Mouse (Mus musculus) MEL (cell line): ENCODE data around the gene Kcnip2. TPM values are rescaled to one million over a fixed set of nuclear protein-coding genes. Genes with fewer than 3 reads are reported as not detected.

ENCODE experiments used
- DNase-seq: peaks from one replicate; pipeline ENCODE4 v3.0.0; 2011; ENCODE audit warnings: low read depth, low spot score
- H3K27ac ChIP-seq: 2 replicates; pipeline ENCODE4 v1.5.1; 2012; ENCODE audit warnings: low read depth, mild to moderate bottlenecking, control low read depth, low read length, moderate library complexity; ENCODE audit not compliant: control insufficient read depth
- H3K27me3 ChIP-seq, 2 experiments: fragments of 150-350 bp in 1 of 2; sonication (generic) in 1 of 2; 2 replicates each; pipeline ENCODE4 v1.6.1; 2012; ENCODE audit warnings: low read length in 2 of 2, mild to moderate bottlenecking in 2 of 2, improper control_type of control experiment in 1 of 2, moderate library complexity in 1 of 2; ENCODE audit not compliant: insufficient read depth in 2 of 2, control insufficient read depth in 1 of 2
- H3K36me3 ChIP-seq, 2 experiments: 2 replicates each; pipeline ENCODE4 v1.6.1; 2012 to 2014; ENCODE audit warnings: low read length in 2 of 2, improper control_type of control experiment in 1 of 2, inconsistent platforms in 1 of 2, mild to moderate bottlenecking in 1 of 2; ENCODE audit not compliant: insufficient read depth in 2 of 2, control insufficient read depth in 1 of 2
- H3K4me1 ChIP-seq, 2 experiments: fragments of 150-350 bp in 1 of 2; sonication (generic) in 1 of 2; 2 replicates each; pipeline ENCODE4 v1.6.1; 2012; ENCODE audit warnings: low read length in 2 of 2, improper control_type of control experiment in 1 of 2, mild to moderate bottlenecking in 1 of 2; ENCODE audit not compliant: insufficient read depth in 2 of 2, control insufficient read depth in 1 of 2
- H3K4me3 ChIP-seq, 2 experiments: fragments of 150-350 bp in 1 of 2; sonication (generic) in 1 of 2; 2 replicates each; pipeline ENCODE4 v1.5.1; 2012; ENCODE audit warnings: low read depth in 2 of 2, low read length in 2 of 2, mild to moderate bottlenecking in 2 of 2, moderate library complexity in 2 of 2, control low read depth in 1 of 2, improper control_type of control experiment in 1 of 2; ENCODE audit not compliant: control insufficient read depth in 1 of 2, insufficient read depth in 1 of 2
- H3K79me2 ChIP-seq: 2 replicates; pipeline ENCODE4 v1.6.1; 2012; ENCODE audit warnings: mild to moderate bottlenecking, low read length, moderate library complexity; ENCODE audit not compliant: control insufficient read depth, poor library complexity, insufficient read depth
- H3K9ac ChIP-seq: 2 replicates; pipeline ENCODE4 v1.6.1; 2012; ENCODE audit warnings: low read depth, mild to moderate bottlenecking, control low read depth, low read length, moderate library complexity; ENCODE audit not compliant: control insufficient read depth, poor library complexity, severe bottlenecking
- H3K9me3 ChIP-seq: fragments of 150-350 bp; sonication (generic); replicated peaks from 2 replicates; pipeline ENCODE4 v1.6.1; 2012; ENCODE audit warnings: mild to moderate bottlenecking, low read length, improper control_type of control experiment, moderate library complexity; ENCODE audit not compliant: insufficient read depth
- CTCF ChIP-seq, 3 experiments: IDR thresholded peaks in 2 of 3; conservative IDR thresholded peaks in 1 of 3; 2 replicates each; pipeline ENCODE4 v1.5.1; 2011 to 2012; ENCODE audit warnings: low read length in 3 of 3, low read depth in 2 of 3, mild to moderate bottlenecking in 2 of 3, improper control_type of control experiment in 1 of 3, inconsistent platforms in 1 of 3, mixed read lengths in 1 of 3, moderate library complexity in 1 of 3; ENCODE audit not compliant: control insufficient read depth in 1 of 3, insufficient read depth in 1 of 3, poor library complexity in 1 of 3, severe bottlenecking in 1 of 3
- ELF1 ChIP-seq: IDR thresholded peaks from 2 replicates; pipeline ENCODE4 v1.6.1; 2014; ENCODE audit warnings: low read depth, mild to moderate bottlenecking, inconsistent platforms, low read length, improper control_type of control experiment, moderate library complexity
- ETS1 ChIP-seq: IDR thresholded peaks from 2 replicates; pipeline ENCODE4 v1.6.1; 2012; ENCODE audit warnings: low read depth, mild to moderate bottlenecking, inconsistent platforms, low read length, improper control_type of control experiment, moderate library complexity
- JUND ChIP-seq: IDR thresholded peaks from 2 replicates; pipeline ENCODE4 v1.6.1; 2011; ENCODE audit warnings: low read depth, mild to moderate bottlenecking, improper control_type of control experiment, low read length
- KAT2A ChIP-seq: conservative IDR thresholded peaks from 2 replicates; pipeline ENCODE4 v1.6.1; 2012; ENCODE audit warnings: low read depth, low read length, improper control_type of control experiment, inconsistent platforms
- MEF2A ChIP-seq: IDR thresholded peaks from 2 replicates; pipeline ENCODE4 v1.6.1; 2014; ENCODE audit warnings: low read depth, mild to moderate bottlenecking, inconsistent platforms, low read length, improper control_type of control experiment; ENCODE audit not compliant: poor library complexity, insufficient replicate concordance, severe bottlenecking; ENCODE audit errors: extremely low read depth
- MXI1 ChIP-seq: IDR thresholded peaks from 2 replicates; pipeline ENCODE4 v1.6.1; 2011; ENCODE audit warnings: mild to moderate bottlenecking, low read depth, low read length, improper control_type of control experiment
- NELFE ChIP-seq: IDR thresholded peaks from 2 replicates; pipeline ENCODE4 v1.6.1; 2011; ENCODE audit warnings: low read depth, low read length, improper control_type of control experiment
- NRF1 ChIP-seq: IDR thresholded peaks from 2 replicates; pipeline ENCODE4 v1.6.1; 2014; ENCODE audit warnings: low read depth, mild to moderate bottlenecking, inconsistent platforms, low read length, improper control_type of control experiment, moderate library complexity; ENCODE audit not compliant: poor library complexity, insufficient read depth, severe bottlenecking
- POLR2A ChIP-seq, 2 experiments: IDR thresholded peaks; 2 replicates each; pipeline ENCODE4 v1.6.1; 2011 to 2012; ENCODE audit warnings: low read length in 2 of 2, mild to moderate bottlenecking in 2 of 2, control low read depth in 1 of 2, improper control_type of control experiment in 1 of 2, low read depth in 1 of 2, moderate library complexity in 1 of 2; ENCODE audit not compliant: control insufficient read depth in 1 of 2, insufficient read depth in 1 of 2, poor library complexity in 1 of 2
- POLR2AphosphoS5 ChIP-seq: IDR thresholded peaks from 2 replicates; pipeline ENCODE4 v1.6.1; 2012; ENCODE audit warnings: low read depth, borderline replicate concordance, mild to moderate bottlenecking, inconsistent platforms, low read length, moderate library complexity, mixed read lengths
- TAL1 ChIP-seq: IDR thresholded peaks from 2 replicates; pipeline ENCODE4 v1.6.1; 2012; ENCODE audit warnings: mild to moderate bottlenecking, inconsistent platforms, low read length, moderate library complexity, mixed read lengths
- UBTF ChIP-seq: IDR thresholded peaks from 2 replicates; pipeline ENCODE4 v1.6.1; 2012; ENCODE audit warnings: low read depth, mild to moderate bottlenecking, inconsistent platforms, low read length, improper control_type of control experiment, moderate library complexity, borderline replicate concordance; ENCODE audit not compliant: insufficient read depth
- USF1 ChIP-seq: IDR thresholded peaks from 2 replicates; pipeline ENCODE4 v1.6.1; 2014; ENCODE audit warnings: low read depth, mild to moderate bottlenecking, inconsistent platforms, low read length, improper control_type of control experiment, moderate library complexity
- ZC3H11A ChIP-seq: IDR thresholded peaks from 2 replicates; pipeline ENCODE4 v1.6.1; 2012; ENCODE audit warnings: low read depth, mild to moderate bottlenecking, inconsistent platforms, low read length, improper control_type of control experiment
- ZMIZ1 ChIP-seq: IDR thresholded peaks from 2 replicates; pipeline ENCODE4 v1.6.1; 2012; ENCODE audit warnings: low read depth, mild to moderate bottlenecking, inconsistent platforms, low read length, improper control_type of control experiment, moderate library complexity
- ZNF384 ChIP-seq: IDR thresholded peaks from 2 replicates; pipeline ENCODE4 v1.6.1; 2012; ENCODE audit warnings: low read depth, mild to moderate bottlenecking, inconsistent platforms, low read length, improper control_type of control experiment
- polyA plus RNA-seq, 2 experiments: library from polyadenylated mRNA; stranded (reverse) in 1 of 2; unstranded in 1 of 2; fragments of >175 nt in 1 of 2; fragments of >200 nt in 1 of 2; gene quantifications; 2 replicates each; pipeline versions ENCODE4 v1.2.1 to v1.2.4; 2012; ENCODE audit warnings: low replicate concordance in 2 of 2, low read depth in 1 of 2; ENCODE audit not compliant: insufficient read length in 2 of 2, insufficient read depth in 1 of 2, missing spikeins in 1 of 2
- total RNA-seq: library from RNA; depleted of rRNA; stranded (reverse); fragments of 300-350 nt; gene quantifications from 2 replicates; pipeline ENCODE4 v1.2.3, GENCODE M21; 2012

Kcnip2 gene
- total and polyA plus RNA-seq, 3 experiments = 0.14 TPM; not detected in 2

DNA sequence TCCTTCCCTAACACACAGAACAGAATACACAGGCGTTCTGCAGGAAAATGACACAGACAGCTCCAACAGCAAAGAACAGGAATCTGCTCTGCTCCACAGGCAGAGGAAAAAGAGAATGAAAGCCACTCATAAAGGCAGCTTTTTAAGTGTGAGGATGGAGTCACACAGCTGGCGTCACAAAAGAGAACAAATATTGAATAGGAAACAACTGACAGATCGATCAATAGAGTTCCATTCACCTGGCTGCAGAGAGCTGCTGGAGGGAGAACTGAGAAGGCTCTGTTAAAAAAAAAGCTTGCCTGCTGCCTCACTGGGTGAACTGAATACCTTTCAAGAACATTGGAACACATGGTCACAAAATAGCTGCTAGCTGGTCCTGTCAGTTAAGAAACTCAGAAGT is 28.3 kb upstream of the Kcnip2 start:
- H3K9ac ChIP-seq = no peak overlapping the region

DNA sequence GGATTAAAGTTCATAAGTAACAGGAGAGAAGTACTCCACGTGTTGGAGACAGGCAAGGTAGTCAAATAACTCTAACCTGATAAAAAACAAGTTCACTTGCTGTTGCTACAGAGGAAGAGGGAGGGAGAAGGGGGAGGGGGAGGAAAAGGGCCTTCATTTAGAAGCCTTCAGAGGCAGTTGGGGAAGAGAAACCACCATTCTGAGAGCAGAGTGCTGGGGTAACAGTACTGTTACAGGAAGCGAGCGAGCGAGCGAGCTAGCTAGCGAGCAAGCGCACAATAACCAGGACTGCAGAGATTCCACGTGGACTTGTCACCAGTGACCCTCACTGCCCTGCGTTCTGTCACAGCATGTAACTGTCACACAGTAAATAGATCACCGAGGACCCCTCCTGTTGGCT is 27.6 kb upstream of the Kcnip2 start:
- H3K4me3 ChIP-seq = no peak overlapping the region

More for the DNA sequence above, 28.3 kb upstream of the Kcnip2 start:
- DNase-seq = no peak
- H3K9me3 ChIP-seq = no peaks in the 10 kb centered on the region
- TF ChIP-seq CTCF (IDR thresholded peaks at IDR 0.05 in 2 of 3, conservative IDR thresholded peaks at IDR 0.05 in 1 of 3; ENCODE audit: control insufficient read depth in 1 of 3, insufficient read depth in 1 of 3, low read depth in 2 of 3, low read length in 3 of 3, poor library complexity in 1 of 3, severe bottlenecking in 1 of 3) (no peak), USF1 (no peak), ETS1 (no peak), MEF2A (no peak), UBTF (no peak), ZMIZ1 (no peak), JUND (no peak), ZNF384 (no peak), ELF1 (no peak), KAT2A (no peak), POLR2A (IDR thresholded peaks at IDR 0.05; ENCODE audit: control insufficient read depth in 1 of 2, insufficient read depth in 1 of 2, low read depth in 1 of 2, low read length in 2 of 2, poor library complexity in 1 of 2) (no peak), ZC3H11A (no peak), POLR2AphosphoS5 (no peak)
- no peaks in the 10 kb centered on the region for H3K4me1 ChIP-seq
- H3K36me3 ChIP-seq = no peaks in the 10 kb centered on the region
- no peak overlapping the region for H3K27ac ChIP-seq
- H3K79me2 ChIP-seq = no peaks in the 10 kb centered on the region
- H3K4me3 ChIP-seq = no peak overlapping the region
- H3K27me3 ChIP-seq = no peaks in the 10 kb centered on the region

More for the DNA sequence above, 27.6 kb upstream of the Kcnip2 start:
- Histone ChIP-seq H3K9me3 (no peaks in the 10 kb centered on the region), H3K4me1 (no peaks in the 10 kb centered on the region), H3K27ac (no peak overlapping the region), H3K79me2 (no peaks in the 10 kb centered on the region), H3K9ac (no peak overlapping the region), H3K27me3 (no peaks in the 10 kb centered on the region), H3K36me3 (no peaks in the 10 kb centered on the region)
- DNase-seq = no peak
- TF ChIP-seq NRF1 (no peak), MXI1 (no peak), TAL1 (no peak), CTCF (IDR thresholded peaks at IDR 0.05 in 2 of 3, conservative IDR thresholded peaks at IDR 0.05 in 1 of 3; ENCODE audit: control insufficient read depth in 1 of 3, insufficient read depth in 1 of 3, low read depth in 2 of 3, low read length in 3 of 3, poor library complexity in 1 of 3, severe bottlenecking in 1 of 3) (no peak), UBTF (no peak), ZC3H11A (no peak), KAT2A (no peak), NELFE (no peak)
